Mouse (Mus musculus): ENCODE results near the gene Dram1.

The Dram1 gene

GRCm38 (mm10) chr10:88372436-88372835 is 6.4 kb downstream of the Dram1 start:
- POLR2A ChIA-PET, result no interaction called here
- CTCF ChIA-PET, result no interaction called here

GRCm38 (mm10) chr10:88371793-88372192 is 7.1 kb downstream of the Dram1 start:
- ChIA-PET POLR2A (interaction anchor here in 1 of 4 experiments (1.4 kb wide), 1 partner anchor 11 kb away, joined by 3 read pairs; no protein-coding TSS in a partner anchor), CTCF (no interaction called here)

GRCm38 (mm10) chr10:88369233-88369632 is 9.6 kb downstream of the Dram1 start:
- CTCF ChIA-PET, result interaction anchor here in 1 of 4 experiments (1.0 kb wide), 1 partner anchor 14 kb away, joined by 4 read pairs; no protein-coding TSS in a partner anchor
- POLR2A ChIA-PET, result interaction anchor here in 1 of 4 experiments (0.7 kb wide), 2 partner anchors 1445 to 1694 kb away, joined by 5 to 6 read pairs; no protein-coding TSS in a partner anchor

GRCm38 (mm10) chr10:88364221-88364620 is 14.7 kb downstream of the Dram1 start:
- ChIA-PET POLR2A (interaction anchor here in 2 of 4 experiments (0.6 to 1.9 kb wide), 3 partner anchors 10 to 760 kb away, joined by 3 to 4 read pairs (median 4); no protein-coding TSS in a partner anchor), CTCF (interaction anchor here (0.6 to 1.2 kb wide), 5 partner anchors 10 to 842 kb away, joined by 3 to 12 read pairs (median 4); no protein-coding TSS in a partner anchor)

- ChIA-PET POLR2A (no interaction called here), CTCF (interaction anchor here in 1 of 4 experiments (1.0 kb wide), 1 partner anchor 14 kb away, joined by 3 read pairs; no protein-coding TSS in a partner anchor)
Observed at GRCm38 (mm10) chr10:88362218-88362617, 16.7 kb downstream of the Dram1 start.

- CTCF ChIA-PET, result interaction anchor here in 2 of 4 experiments (0.6 to 2.0 kb wide), 7 partner anchors 12 to 349 kb away, joined by 3 to 10 read pairs (median 4); no protein-coding TSS in a partner anchor
- POLR2A ChIA-PET, result interaction anchor here in 2 of 4 experiments (0.7 to 1.6 kb wide), 7 partner anchors 9 to 902 kb away, joined by 3 to 4 read pairs (median 3); partner anchors contain the start of gene Washc3 (in 1 of the 2)
Observed at GRCm38 (mm10) chr10:88356983-88357559, 21.8 kb downstream of the Dram1 start.

- POLR2A ChIA-PET, result interaction anchor here in 2 of 4 experiments (0.7 to 1.6 kb wide), 7 partner anchors 10 to 901 kb away, joined by 3 to 4 read pairs (median 3); partner anchors contain the start of gene Washc3 (in 1 of the 2)
- CTCF ChIA-PET, result interaction anchor here in 2 of 4 experiments (0.6 to 2.0 kb wide), 8 partner anchors 12 to 349 kb away, joined by 3 to 10 read pairs (median 4); no protein-coding TSS in a partner anchor
Observed at GRCm38 (mm10) chr10:88356114-88356982, 22.5 kb downstream of the Dram1 start.

GRCm38 (mm10) chr10:88354599-88354998 is 24.3 kb downstream of the Dram1 start:
- ChIA-PET POLR2A (interaction anchor here in 1 of 4 experiments (0.6 kb wide), 1 partner anchor 35 kb away, joined by 3 read pairs; no protein-coding TSS in a partner anchor), CTCF (interaction anchor here in 1 of 4 experiments (0.6 kb wide), 1 partner anchor 22 kb away, joined by 4 read pairs; no protein-coding TSS in a partner anchor)

GRCm38 (mm10) chr10:88352549-88352948 is 26.3 kb downstream of the Dram1 start:
- POLR2A ChIA-PET, result interaction anchor here in 1 of 4 experiments (1.5 kb wide), 1 partner anchor 11 kb away, joined by 4 read pairs; no protein-coding TSS in a partner anchor
- CTCF ChIA-PET, result interaction anchor here in 1 of 4 experiments (0.6 kb wide), 1 partner anchor 68 kb away, joined by 3 read pairs; no protein-coding TSS in a partner anchor

GRCm38 (mm10) chr10:88351411-88352103 is 27.3 kb downstream of the Dram1 start:
- CTCF ChIA-PET, result interaction anchor here in 1 of 4 experiments (0.6 kb wide), 1 partner anchor 1279 kb away, joined by 3 read pairs; no protein-coding TSS in a partner anchor

GRCm38 (mm10) chr10:88350687-88351086 is 28.2 kb downstream of the Dram1 start:
- POLR2A ChIA-PET, result interaction anchor here in 1 of 4 experiments (1.4 kb wide), 1 partner anchor 163 kb away, joined by 3 read pairs; no protein-coding TSS in a partner anchor
- CTCF ChIA-PET, result no interaction called here

More at GRCm38 (mm10) chr10:88351411-88352103, 27.3 kb downstream of the Dram1 start:
- POLR2A ChIA-PET, result interaction anchor here in 1 of 4 experiments (0.5 kb wide), 1 partner anchor 144 kb away, joined by 4 read pairs; no protein-coding TSS in a partner anchor

- CTCF ChIA-PET, result interaction anchor here in 1 of 4 experiments (0.6 kb wide), 1 partner anchor 802 kb away, joined by 3 read pairs; no protein-coding TSS in a partner anchor
- POLR2A ChIA-PET, result interaction anchor here in 1 of 4 experiments (1.4 kb wide), 1 partner anchor 164 kb away, joined by 3 read pairs; no protein-coding TSS in a partner anchor
Observed at GRCm38 (mm10) chr10:88349800-88350199, 29.1 kb downstream of the Dram1 start.

- CTCF ChIA-PET, result interaction anchor here in 2 of 4 experiments (0.6 to 0.7 kb wide), 2 partner anchors 45 to 192 kb away, joined by 3 read pairs; no protein-coding TSS in a partner anchor
- POLR2A ChIA-PET, result interaction anchor here in 2 of 4 experiments (0.5 to 1.2 kb wide), 3 partner anchors 10 to 14 kb away, joined by 3 to 4 read pairs (median 3); no protein-coding TSS in a partner anchor
Observed at GRCm38 (mm10) chr10:88346454-88347245, 32.2 kb downstream of the Dram1 start.

- CTCF ChIA-PET, result interaction anchor here in 1 of 4 experiments (0.7 kb wide), 1 partner anchor 191 kb away, joined by 3 read pairs; no protein-coding TSS in a partner anchor
- POLR2A ChIA-PET, result interaction anchor here in 1 of 4 experiments (0.6 to 1.2 kb wide), 3 partner anchors 10 to 874 kb away, joined by 3 to 4 read pairs (median 3); no protein-coding TSS in a partner anchor
Observed at GRCm38 (mm10) chr10:88345899-88346401, 32.9 kb downstream of the Dram1 start.

GRCm38 (mm10) chr10:88341368-88341767 is 37.5 kb downstream of the Dram1 start:
- ChIA-PET CTCF (no interaction called here), POLR2A (no interaction called here)

- ChIA-PET POLR2A (no interaction called here), CTCF (interaction anchor here in 1 of 4 experiments (0.6 kb wide), 1 partner anchor 517 kb away, joined by 4 read pairs; no protein-coding TSS in a partner anchor)
Observed at GRCm38 (mm10) chr10:88340660-88341059, 38.2 kb downstream of the Dram1 start.
